Mouse (Mus musculus): ENCODE results near the gene Impdh2. TPM values are rescaled to one million over a fixed set of nuclear protein-coding genes. Genes with fewer than 3 reads are reported as not detected.

Gene Impdh2
- polyA plus RNA-seq, 1 experiment from 2014 or later, result 227 TPM

MicroRNAs encoded within 50 kb of the gene (microRNA counts, 519-probe panel; counts per million panel counts)
- microRNA mmu-miR-191, result 3,380 counts per million, percentile 77 among the panel's probes with 10 or more counts
- 3,153 counts per million, percentile 73 among the panel's probes with 10 or more counts for microRNA mmu-miR-425

Small RNA genes within 50 kb of the gene (microRNA-seq; reads per million reads assigned to microRNA genes)
- not detected for gene Gm24083
- gene Mir191, result not detected
- gene Mir425, result 1,998 reads per million, percentile 82 among the genes with 10 or more reads in this experiment

Other genes starting within 250 kb of the Impdh2 start
- 775 and 811 TPM in 2 replicates for gene Gpx1, start 221.4 kb upstream of the Impdh2 start, polyA plus RNA-seq (2015; fragmentation: Nextera tagmentation; extraction: Ambion mirVana)
- gene Usp4, start 212.4 kb upstream of the Impdh2 start, polyA plus RNA-seq (2015; fragmentation: Nextera tagmentation; extraction: Ambion mirVana), result 106 and 110 TPM in 2 replicates
- gene 1700102P08Rik, start 167.5 kb upstream of the Impdh2 start, polyA plus RNA-seq (2015; fragmentation: Nextera tagmentation; extraction: Ambion mirVana), result 1.1 TPM in 2 replicates
- 1.3 and 1.6 TPM in 2 replicates for gene Ccdc36, start 131.8 kb upstream of the Impdh2 start, polyA plus RNA-seq (2015; fragmentation: Nextera tagmentation; extraction: Ambion mirVana)
- not detected in 2 replicates for gene BC048562, start 123.8 kb upstream of the Impdh2 start, polyA plus RNA-seq (2015; fragmentation: Nextera tagmentation; extraction: Ambion mirVana)
- 60.4 and 64.3 TPM in 2 replicates for gene Ccdc71, start 99.8 kb upstream of the Impdh2 start, polyA plus RNA-seq (2015; fragmentation: Nextera tagmentation; extraction: Ambion mirVana)
- gene Klhdc8b, start 98.7 kb upstream of the Impdh2 start, polyA plus RNA-seq (2015; fragmentation: Nextera tagmentation; extraction: Ambion mirVana), result 36.5 and 42.8 TPM in 2 replicates
- gene Lamb2, start 80.5 kb upstream of the Impdh2 start, polyA plus RNA-seq (2015; fragmentation: Nextera tagmentation; extraction: Ambion mirVana), result 51.1 and 63.2 TPM in 2 replicates
- 75.9 and 77.2 TPM in 2 replicates for gene Usp19, start 69.7 kb upstream of the Impdh2 start, polyA plus RNA-seq (2015; fragmentation: Nextera tagmentation; extraction: Ambion mirVana)
- gene Qars, start 52.6 kb upstream of the Impdh2 start, polyA plus RNA-seq (2015; fragmentation: Nextera tagmentation; extraction: Ambion mirVana), result 116 and 124 TPM in 2 replicates
- gene Qrich1, start 43.5 kb upstream of the Impdh2 start, polyA plus RNA-seq (2015; fragmentation: Nextera tagmentation; extraction: Ambion mirVana), result 123 and 128 TPM in 2 replicates
- 42.3 and 50.4 TPM in 2 replicates for gene Ndufaf3, start 7.1 kb downstream of the Impdh2 start, polyA plus RNA-seq (2015; fragmentation: Nextera tagmentation; extraction: Ambion mirVana)
- gene Dalrd3, start 9.6 kb downstream of the Impdh2 start, polyA plus RNA-seq (2015; fragmentation: Nextera tagmentation; extraction: Ambion mirVana), result 176 and 185 TPM in 2 replicates
- gene Wdr6, start 18.5 kb downstream of the Impdh2 start, polyA plus RNA-seq (2015; fragmentation: Nextera tagmentation; extraction: Ambion mirVana), result 140 and 147 TPM in 2 replicates
- 9.6 and 13.3 TPM in 2 replicates for gene P4htm, start 37.4 kb downstream of the Impdh2 start, polyA plus RNA-seq (2015; fragmentation: Nextera tagmentation; extraction: Ambion mirVana)
- 51.9 and 53.7 TPM in 2 replicates for gene Arih2, start 89.1 kb downstream of the Impdh2 start, polyA plus RNA-seq (2015; fragmentation: Nextera tagmentation; extraction: Ambion mirVana)
- 47.1 and 48.4 TPM in 2 replicates for gene Slc25a20, start 101.8 kb downstream of the Impdh2 start, polyA plus RNA-seq (2015; fragmentation: Nextera tagmentation; extraction: Ambion mirVana)
- 25.6 and 27.9 TPM in 2 replicates for gene Prkar2a, start 129.0 kb downstream of the Impdh2 start, polyA plus RNA-seq (2015; fragmentation: Nextera tagmentation; extraction: Ambion mirVana)
- 127 and 144 TPM in 2 replicates for gene Ip6k2, start 223.5 kb downstream of the Impdh2 start, polyA plus RNA-seq (2015; fragmentation: Nextera tagmentation; extraction: Ambion mirVana)
- 19.0 and 21.5 TPM in 2 replicates for gene Nckipsd, start 248.1 kb downstream of the Impdh2 start, polyA plus RNA-seq (2015; fragmentation: Nextera tagmentation; extraction: Ambion mirVana)

All from embryonic facial prominence, embryonic 13.5 days (tissue).